Mouse (Mus musculus) myocyte (in vitro differentiated cells): ENCODE measurements at regions not wholly inside any gene's neighbourhood (a gene's known extent, or its start where the extent isn't known, plus 50 kb on each side); places are given as distances from the start of the nearest gene placed in this dataset.

ENCODE experiments used
- H3K27me3 ChIP-seq: one replicate; pipeline ENCODE4 v1.6.1; 2011; ENCODE audit not compliant: control insufficient read depth, insufficient read depth, insufficient read length
- H3K36me3 ChIP-seq: one replicate; pipeline ENCODE4 v1.6.1; 2011; ENCODE audit not compliant: control insufficient read depth, insufficient read depth
- H3K4me2 ChIP-seq: one replicate; pipeline ENCODE4 v1.6.1; 2011; ENCODE audit warnings: low read depth, control low read depth
- H3K4me3 ChIP-seq: one replicate; pipeline ENCODE4 v1.5.1; 2011; ENCODE audit warnings: mild to moderate bottlenecking, control low read depth, moderate library complexity
- H3K79me2 ChIP-seq: one replicate; pipeline ENCODE4 v1.6.1; 2011; ENCODE audit not compliant: control insufficient read depth, insufficient read depth
- H3ac ChIP-seq: one replicate; pipeline ENCODE4 v1.6.1; 2011; ENCODE audit not compliant: control insufficient read depth, insufficient read length
- CEBPB ChIP-seq: IDR thresholded peaks from 2 replicates; pipeline ENCODE4 v1.6.1; 2011; ENCODE audit warnings: mild to moderate bottlenecking, moderate library complexity; ENCODE audit not compliant: poor library complexity, insufficient read depth, severe bottlenecking
- E2F4 ChIP-seq: IDR thresholded peaks from one replicate; pipeline ENCODE4 v1.6.1; 2011; ENCODE audit warnings: mild to moderate bottlenecking, control low read depth, moderate library complexity; ENCODE audit not compliant: insufficient read depth
- MAX ChIP-seq: IDR thresholded peaks from one replicate; pipeline ENCODE4 v1.6.1; 2011; ENCODE audit warnings: low read depth, mild to moderate bottlenecking, control low read depth
- MYOD1 ChIP-seq, 3 experiments: IDR thresholded peaks; one replicate each; pipeline ENCODE4 v1.6.1; 2011; ENCODE audit warnings: control low read depth in 2 of 3, low read depth in 2 of 3, mild to moderate bottlenecking in 2 of 3, moderate library complexity in 1 of 3; ENCODE audit not compliant: insufficient read length in 2 of 3, control insufficient read depth in 1 of 3
- MYOG ChIP-seq, 3 experiments: IDR thresholded peaks; one replicate each; pipeline ENCODE4 v1.6.1; 2011; ENCODE audit warnings: control low read depth in 2 of 3, low read depth in 2 of 3, mild to moderate bottlenecking in 2 of 3; ENCODE audit not compliant: insufficient read length in 2 of 3, control insufficient read depth in 1 of 3, insufficient read depth in 1 of 3
- POLR2A ChIP-seq: IDR thresholded peaks from one replicate; pipeline ENCODE4 v1.6.1; 2011; ENCODE audit warnings: low read depth, mild to moderate bottlenecking, control low read depth, moderate library complexity; ENCODE audit not compliant: insufficient read length
- POLR2AphosphoS2 ChIP-seq: IDR thresholded peaks from one replicate; pipeline ENCODE4 v1.6.1; 2011; ENCODE audit warnings: low read depth, control low read depth; ENCODE audit not compliant: insufficient read length
- REST ChIP-seq: IDR thresholded peaks from one replicate; pipeline ENCODE4 v1.6.1; 2011; ENCODE audit warnings: mild to moderate bottlenecking, control low read depth, moderate library complexity; ENCODE audit not compliant: insufficient read depth, insufficient read length
- SRF ChIP-seq: IDR thresholded peaks from one replicate; pipeline ENCODE4 v1.6.1; 2011; ENCODE audit warnings: low read depth; ENCODE audit not compliant: control insufficient read depth, insufficient read length
- TCF12 ChIP-seq: IDR thresholded peaks from one replicate; pipeline ENCODE4 v1.6.1; 2011; ENCODE audit warnings: mild to moderate bottlenecking, control low read depth; ENCODE audit not compliant: poor library complexity, insufficient read depth, severe bottlenecking
- TCF3 ChIP-seq: IDR thresholded peaks from one replicate; pipeline ENCODE4 v1.6.1; 2011; ENCODE audit warnings: low read depth, control low read depth; ENCODE audit not compliant: insufficient read length
- USF1 ChIP-seq: IDR thresholded peaks from one replicate; pipeline ENCODE4 v1.6.1; 2011; ENCODE audit warnings: low read depth, mild to moderate bottlenecking, control low read depth, moderate library complexity

GRCm38 (mm10) chr12:27115392-27115791, 227.0 kb downstream of the Sox11 start:
- no peak for TF ChIP-seq MYOD1 (IDR thresholded peaks at IDR 0.05; ENCODE audit: control insufficient read depth in 1 of 3, insufficient read length in 2 of 3, low read depth in 2 of 3)
- TF ChIP-seq E2F4, result no peak
- no peak for TF ChIP-seq REST
- TF ChIP-seq POLR2AphosphoS2, result no peak
- no peak for TF ChIP-seq TCF3
- no peak for TF ChIP-seq SRF
- no peak for TF ChIP-seq TCF12
- TF ChIP-seq POLR2A, result no peak
- no peak for TF ChIP-seq USF1
- TF ChIP-seq MAX, result no peak
- TF ChIP-seq MYOG (IDR thresholded peaks at IDR 0.05; ENCODE audit: control insufficient read depth in 1 of 3, insufficient read depth in 1 of 3, insufficient read length in 2 of 3, low read depth in 2 of 3), result no peak
- TF ChIP-seq CEBPB, result no peak
- Histone ChIP-seq H3ac (no peak overlapping the region), H3K36me3 (no peaks in the 10 kb centered on the region), H3K79me2 (no peaks in the 10 kb centered on the region), H3K4me3 (no peak overlapping the region), H3K4me2 (no peak overlapping the region), H3K27me3 (no peaks in the 10 kb centered on the region)

DNA sequence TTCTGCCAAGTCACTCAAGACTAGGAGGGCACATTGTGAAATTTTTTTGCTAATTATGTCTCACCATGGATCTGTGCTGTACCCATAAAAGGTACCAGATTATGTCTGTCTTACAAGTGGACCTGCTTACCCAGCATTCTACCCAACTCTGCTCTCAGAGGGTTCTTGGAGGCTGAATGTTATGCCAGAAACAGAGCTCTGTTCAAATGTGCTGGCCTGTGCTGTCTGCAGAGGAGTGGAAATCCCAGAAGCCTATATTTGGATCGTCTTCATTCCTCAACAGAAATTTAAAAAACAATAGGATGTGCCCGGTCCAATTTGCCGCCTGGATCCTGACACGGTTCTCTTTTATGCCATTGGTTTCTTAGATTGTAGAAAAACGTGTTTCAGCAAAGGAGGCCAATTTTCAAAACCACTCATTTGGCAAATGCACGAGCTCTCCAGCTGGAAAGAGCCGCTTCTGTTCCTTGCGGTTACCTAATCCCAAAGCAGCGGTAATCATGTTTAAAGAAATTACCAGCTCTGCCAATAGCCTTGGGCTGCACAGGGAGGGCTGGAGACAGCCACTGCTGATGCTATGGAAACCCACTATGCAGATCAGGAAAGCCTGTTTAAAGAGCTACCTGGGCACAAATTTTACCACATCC, 237.3 kb downstream of the Sox11 start:
- Histone ChIP-seq H3K4me2 (no peak overlapping the region), H3ac (no peak overlapping the region), H3K36me3 (no peaks in the 10 kb centered on the region), H3K79me2 (no peaks in the 10 kb centered on the region), H3K27me3 (no peaks in the 10 kb centered on the region), H3K4me3 (no peak overlapping the region)
- TF ChIP-seq REST (no peak), POLR2A (no peak), CEBPB (no peak), TCF12 (no peak), USF1 (no peak), TCF3 (no peak), POLR2AphosphoS2 (no peak), MYOG (IDR thresholded peaks at IDR 0.05; ENCODE audit: control insufficient read depth in 1 of 3, insufficient read depth in 1 of 3, insufficient read length in 2 of 3, low read depth in 2 of 3) (no peak), MYOD1 (IDR thresholded peaks at IDR 0.05; ENCODE audit: control insufficient read depth in 1 of 3, insufficient read length in 2 of 3, low read depth in 2 of 3) (no peak), E2F4 (no peak), MAX (no peak), SRF (no peak)

- Histone ChIP-seq H3K4me3 (no peak overlapping the region), H3K36me3 (no peaks in the 10 kb centered on the region), H3K79me2 (no peaks in the 10 kb centered on the region), H3ac (no peak overlapping the region), H3K4me2 (no peak overlapping the region), H3K27me3 (no peaks in the 10 kb centered on the region)
- no peak for TF ChIP-seq E2F4
Observed at GRCm38 (mm10) chr12:27102996-27103395, 239.4 kb downstream of the Sox11 start.

- H3ac ChIP-seq, result no peak overlapping the region
- H3K27me3 ChIP-seq, result no peaks in the 10 kb centered on the region
- no peak overlapping the region for H3K4me2 ChIP-seq
- H3K4me3 ChIP-seq, result no peak overlapping the region
- no peaks in the 10 kb centered on the region for H3K36me3 ChIP-seq
- H3K79me2 ChIP-seq, result no peaks in the 10 kb centered on the region
- TF ChIP-seq E2F4, result no peak
Observed at GRCm38 (mm10) chr12:27089206-27089605, 253.2 kb downstream of the Sox11 start.

DNA sequence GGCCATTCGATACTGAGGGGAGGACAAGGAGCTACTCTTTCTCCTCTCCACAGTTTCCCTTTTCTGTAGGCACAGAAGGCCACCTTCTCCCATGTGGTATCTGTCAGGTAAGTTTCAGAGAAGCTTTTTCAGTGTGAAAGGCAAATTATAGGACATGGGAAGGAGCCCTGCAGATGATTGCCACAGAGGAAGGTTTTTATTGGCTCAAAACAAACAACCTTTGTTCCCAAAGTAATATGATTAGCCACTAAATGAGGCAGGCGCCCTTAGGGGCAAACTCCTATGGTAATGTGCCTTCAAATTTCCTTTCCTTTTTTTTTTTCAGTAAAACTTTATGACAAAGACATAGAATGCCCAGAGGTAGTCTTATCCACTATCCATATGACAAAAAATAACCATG, 256.5 kb downstream of the Sox11 start:
- H3K4me3 ChIP-seq, result no peak overlapping the region
- no peaks in the 10 kb centered on the region for H3K79me2 ChIP-seq
- TF ChIP-seq CEBPB (no peak), E2F4 (no peak)
- no peak overlapping the region for H3K4me2 ChIP-seq
- H3K36me3 ChIP-seq, result no peaks in the 10 kb centered on the region
- H3K27me3 ChIP-seq, result no peaks in the 10 kb centered on the region
- no peak overlapping the region for H3ac ChIP-seq

- TF ChIP-seq MYOG (IDR thresholded peaks at IDR 0.05; ENCODE audit: control insufficient read depth in 1 of 3, insufficient read depth in 1 of 3, insufficient read length in 2 of 3, low read depth in 2 of 3), result no peak
- TF ChIP-seq USF1, result no peak
- no peak for TF ChIP-seq TCF12
- TF ChIP-seq E2F4, result no peak
- no peak for TF ChIP-seq MAX
- TF ChIP-seq POLR2AphosphoS2, result no peak
- Histone ChIP-seq H3K4me2 (no peak overlapping the region), H3K79me2 (no peaks in the 10 kb centered on the region), H3ac (no peak overlapping the region), H3K27me3 (no peaks in the 10 kb centered on the region), H3K4me3 (no peak overlapping the region), H3K36me3 (no peaks in the 10 kb centered on the region)
Observed at GRCm38 (mm10) chr12:27083645-27084550, 258.5 kb downstream of the Sox11 start.
